14 mouse cellular contexts compared by ENCODE assay signal in the genomic region with DNA sequence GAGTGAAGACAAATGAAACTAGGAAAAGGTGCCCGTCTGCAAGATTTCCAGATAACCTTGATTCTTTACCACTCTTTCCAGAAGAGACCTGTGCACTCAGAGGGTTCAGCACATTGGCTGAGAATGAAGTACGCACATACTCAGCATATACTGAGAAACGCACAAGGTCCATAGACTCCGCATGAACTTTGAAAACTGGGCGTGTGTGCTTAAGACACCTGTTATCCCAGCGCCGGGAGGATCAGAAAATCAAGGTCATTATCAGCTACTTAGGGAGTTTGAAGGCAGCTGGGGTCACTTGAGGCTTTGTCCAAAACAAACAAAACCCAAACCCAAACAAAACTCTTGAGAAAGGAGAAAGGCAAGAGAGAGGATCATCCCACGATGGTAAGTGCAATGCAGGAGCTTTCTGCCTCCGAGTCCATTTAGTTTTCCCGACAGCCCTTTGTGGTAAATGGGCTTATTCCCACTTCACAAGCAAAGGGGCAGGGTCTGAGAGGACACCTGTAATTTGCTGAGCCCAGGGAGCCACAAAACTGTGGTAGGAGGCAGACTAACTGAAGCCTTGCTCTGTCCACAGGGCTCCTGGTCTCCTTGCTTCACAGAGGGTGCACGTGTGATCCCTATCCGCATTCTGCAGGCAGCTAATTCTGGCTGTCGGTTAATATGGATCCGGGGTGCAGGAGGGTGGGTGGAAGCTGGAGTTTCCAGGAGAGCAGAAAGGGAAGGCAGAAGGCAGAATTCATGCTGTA.
DNase-seq lines count a peak whose midpoint lies in the region; ATAC-seq and TF ChIP-seq lines count a peak whose summit lies in the region.
"Had no signal": no experiment of that assay in that cellular context is flagged by ENCODE, and none has a peak within 500 bp of the region (broad histone marks: within the 10 kb centered on the region; RNA-seq: fewer than 3 reads in every experiment).

No protein-coding gene starts in this region.

- H3K4me3 ChIP-seq in kidney, embryonic 15.5 days (replicated peaks), result no peak overlapping the region
- no peak overlapping the region for H3K4me3 ChIP-seq in lung, postnatal 0 days (ENCODE audit: low read depth, low read length)
- H3K4me3 ChIP-seq in intestine, embryonic 16.5 days (ENCODE audit: low read length), result no peak overlapping the region
- H3K4me3 ChIP-seq: hindbrain, embryonic 12.5 days; liver, embryonic 12.5 days had no signal

- peak; percentile 90 for DNase-seq in heart, adult 11 months
- no peak for DNase-seq in heart, postnatal 4 days
- DNase-seq in kidney, adult 18-20 months, result peak; percentile 25
- DNase-seq in lung, postnatal 0 days (ENCODE audit: low spot score), result no peak
- no peak for DNase-seq in lung, adult 18-20 months
- DNase-seq: cerebellum, postnatal 25 days; gastrocnemius, postnatal 36 days; right cerebral cortex, postnatal 25 days; thymus, adult 2 months had no signal

- no peaks in the 10 kb centered on the region for H3K27me3 ChIP-seq in kidney, embryonic 15.5 days
- no peaks in the 10 kb centered on the region for H3K27me3 ChIP-seq in lung, postnatal 0 days (replicated peaks; ENCODE audit: insufficient read depth, low read length)
- H3K27me3 ChIP-seq in intestine, embryonic 16.5 days (replicated peaks; ENCODE audit: control insufficient read depth, insufficient read depth, low read length), result no peaks in the 10 kb centered on the region
- H3K27me3 ChIP-seq: hindbrain, embryonic 12.5 days; liver, embryonic 12.5 days had no signal

- no peak for ATAC-seq in kidney, embryonic 15.5 days (replicated peaks; ENCODE audit: low FRiP score)
- ATAC-seq in lung, postnatal 0 days, result no peak
- peak; percentile 77 for ATAC-seq in intestine, embryonic 16.5 days
- ATAC-seq in erythroblast, adult 5-6 weeks (replicated peaks; ENCODE audit: low FRiP score, poor library complexity, severe bottlenecking), result no peak
- ATAC-seq: liver, embryonic 12.5 days had no signal

- no peak overlapping the region for H3K4me2 ChIP-seq in kidney, embryonic 15.5 days
- no peak overlapping the region for H3K4me2 ChIP-seq in lung, postnatal 0 days (replicated peaks; ENCODE audit: low read depth, low read length)
- no peak overlapping the region for H3K4me2 ChIP-seq in intestine, embryonic 16.5 days (ENCODE audit: low read depth, low read length)
- H3K4me2 ChIP-seq: hindbrain, embryonic 12.5 days; liver, embryonic 12.5 days had no signal

- TF ChIP-seq EP300 in lung, postnatal 0 days (IDR thresholded peaks at IDR 0.05), result no peak

- H3K9ac ChIP-seq in kidney, embryonic 15.5 days, result no peak overlapping the region
- no peak overlapping the region for H3K9ac ChIP-seq in lung, postnatal 0 days (replicated peaks; ENCODE audit: low read depth)
- peak overlapping the region; percentile 54 for H3K9ac ChIP-seq in intestine, embryonic 16.5 days (ENCODE audit: low read depth, low read length)
- H3K9ac ChIP-seq: hindbrain, embryonic 12.5 days; liver, embryonic 12.5 days had no signal

- no peaks in the 10 kb centered on the region for H3K9me3 ChIP-seq in kidney, embryonic 15.5 days (replicated peaks)
- H3K9me3 ChIP-seq in lung, postnatal 0 days (ENCODE audit: low read length), result no peaks in the 10 kb centered on the region
- H3K9me3 ChIP-seq in intestine, embryonic 16.5 days (ENCODE audit: control insufficient read depth, low read length), result no peaks in the 10 kb centered on the region
- H3K9me3 ChIP-seq: hindbrain, embryonic 12.5 days; liver, embryonic 12.5 days had no signal

- TF ChIP-seq CTCF in lung, postnatal 0 days (IDR thresholded peaks at IDR 0.05), result no peak

- H3K4me1 ChIP-seq in kidney, embryonic 15.5 days, result peaks cover 45% of the 10 kb centered on the region
- peaks cover 48% of the 10 kb centered on the region; the same call in 1 of the 2 replicates for H3K4me1 ChIP-seq in lung, postnatal 0 days (ENCODE audit: insufficient read depth, low read depth, low read length)
- H3K4me1 ChIP-seq in intestine, embryonic 16.5 days (ENCODE audit: control insufficient read depth, insufficient read depth, low read length), result peaks cover 39% of the 10 kb centered on the region

- no peak overlapping the region for H3K27ac ChIP-seq in kidney, embryonic 15.5 days
- peak overlapping the region; percentile 47; the same call in 1 of the 2 replicates for H3K27ac ChIP-seq in lung, postnatal 0 days (ENCODE audit: low read length)
- H3K27ac ChIP-seq in intestine, embryonic 16.5 days (ENCODE audit: low read length), result peak overlapping the region; percentile 75
- H3K27ac ChIP-seq: hindbrain, embryonic 12.5 days; liver, embryonic 12.5 days had no signal

- H3K36me3 ChIP-seq in kidney, embryonic 15.5 days, result peaks cover 22% of the 10 kb centered on the region
- peaks cover 38% of the 10 kb centered on the region for H3K36me3 ChIP-seq in lung, postnatal 0 days (ENCODE audit: insufficient read depth, low read length)
- H3K36me3 ChIP-seq in intestine, embryonic 16.5 days (ENCODE audit: control insufficient read depth, insufficient read depth, low read length), result peaks cover 10% of the 10 kb centered on the region; the same call in 1 of the 2 replicates

- 61% methylated on average over 14 of the region's 14 CpGs for WGBS in kidney, embryonic 15.5 days
- 42% methylated on average over 14 of the region's 14 CpGs for WGBS in lung, postnatal 0 days
- WGBS in intestine, embryonic 16.5 days, result 57% methylated on average over 14 of the region's 14 CpGs

Comparison
In these comparisons a context has a peak if more than half of its experiments do, and no peak if none do; other contexts are left out.
1. DNase-seq: peak in heart, adult 11 months (single experiment) and kidney, adult 18-20 months (single experiment); none in heart, postnatal 4 days (single experiment), lung, postnatal 0 days (single experiment) and lung, adult 18-20 months (0 of 2).